Mouse (Mus musculus) embryonic fibroblast, embryonic 13.5 days (primary cell): ENCODE measurements around the gene Psmd7.

Experiments
- CTCF ChIP-seq: IDR thresholded peaks from 2 replicates; pipeline ENCODE4 v1.5.1; 2011; ENCODE audit warnings: mild to moderate bottlenecking, control low read depth, low read length, moderate library complexity, borderline replicate concordance; ENCODE audit not compliant: insufficient read depth
- POLR2A ChIP-seq: IDR thresholded peaks from 2 replicates; pipeline ENCODE4 v1.6.1; 2011; ENCODE audit warnings: low read depth, mild to moderate bottlenecking, control low read depth, low read length, moderate library complexity

DNA sequence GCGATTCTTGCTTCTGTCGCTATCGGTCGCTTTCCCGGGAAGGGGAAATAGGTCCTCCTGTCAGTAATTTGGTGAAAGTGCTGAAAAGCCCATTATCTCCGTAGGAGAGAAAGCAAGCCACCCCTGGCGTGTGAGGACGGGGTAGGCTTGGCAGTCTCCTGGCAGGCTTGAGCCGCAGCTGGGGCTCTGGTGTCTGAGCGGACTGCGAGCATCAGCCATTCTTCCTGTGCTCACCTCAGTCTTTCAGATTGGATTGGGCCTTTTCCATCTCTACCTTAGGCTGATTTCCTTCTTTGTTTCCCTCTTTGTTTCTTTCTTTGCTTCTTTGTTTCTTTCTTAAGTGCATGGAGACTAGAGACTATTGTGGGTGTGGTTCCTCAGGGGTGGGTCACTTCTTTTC, 22.6 kb upstream of the Psmd7 start:
- TF ChIP-seq CTCF (no peak), POLR2A (no peak)
